Mouse (Mus musculus) ovary, postnatal 14 days (tissue): ENCODE measurements around the gene Hoxb4.

Experiments used
- DNase-seq: peaks from one replicate; pipeline ENCODE4 v3.0.0; 2022; ENCODE audit warnings: low spot score

The Hoxb4 gene

DNA sequence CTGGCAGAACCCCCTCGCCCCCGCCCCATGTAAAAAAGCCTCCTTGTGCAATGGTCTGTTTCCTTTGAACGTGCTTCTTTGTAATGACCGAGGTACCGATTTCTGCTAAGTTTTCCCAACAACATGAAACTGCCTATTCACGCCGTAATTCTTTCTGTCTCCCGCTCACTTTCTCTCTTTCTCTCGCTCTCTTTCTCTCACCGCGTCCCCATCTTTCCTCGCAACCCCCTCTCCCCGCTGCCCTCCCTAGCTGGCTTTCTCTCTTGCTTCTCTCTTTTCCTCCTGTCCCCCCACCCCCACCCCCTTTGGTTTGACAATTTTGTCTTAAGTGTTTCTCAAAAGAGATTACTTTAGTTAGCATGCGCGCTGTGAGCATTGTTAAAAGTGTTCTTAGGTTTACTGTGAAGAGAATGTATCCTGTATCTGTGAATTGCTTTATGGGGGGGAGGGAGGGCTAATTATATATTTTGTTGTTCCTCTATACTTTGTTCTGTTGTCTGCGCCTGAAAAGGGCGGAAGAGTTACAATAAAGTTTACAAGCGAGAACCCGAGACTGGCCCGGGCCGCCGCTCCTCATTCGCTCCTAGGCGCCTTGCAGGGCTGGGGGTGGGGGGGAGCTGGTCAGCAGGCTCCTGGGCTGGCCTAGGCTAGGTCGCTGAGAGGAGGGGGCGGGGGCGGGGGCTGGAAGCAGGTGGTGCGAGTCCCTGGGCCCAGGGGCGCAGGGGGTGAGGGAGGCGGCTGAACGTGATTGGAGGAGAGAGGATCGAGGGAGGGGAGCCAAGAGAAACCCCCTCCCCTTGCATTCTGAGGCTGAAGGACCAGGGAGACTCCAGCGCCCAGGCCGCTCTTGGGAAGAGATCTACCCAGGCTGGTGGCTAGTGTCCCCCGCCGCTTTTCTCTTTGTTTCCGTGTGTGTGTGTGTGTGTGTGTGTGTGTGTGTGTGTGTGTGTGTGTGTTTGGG lies 33.0 kb upstream of the Hoxb4 start:
- DNase-seq: no peak

GRCm38 (mm10) chr11:96285771-96286738 lies 32.0 kb upstream of the Hoxb4 start, which contains the start of gene Hoxb7:
TSS of gene Hoxb7 (plus strand) at chr11:96286623.
- DNase-seq: no peak

DNA sequence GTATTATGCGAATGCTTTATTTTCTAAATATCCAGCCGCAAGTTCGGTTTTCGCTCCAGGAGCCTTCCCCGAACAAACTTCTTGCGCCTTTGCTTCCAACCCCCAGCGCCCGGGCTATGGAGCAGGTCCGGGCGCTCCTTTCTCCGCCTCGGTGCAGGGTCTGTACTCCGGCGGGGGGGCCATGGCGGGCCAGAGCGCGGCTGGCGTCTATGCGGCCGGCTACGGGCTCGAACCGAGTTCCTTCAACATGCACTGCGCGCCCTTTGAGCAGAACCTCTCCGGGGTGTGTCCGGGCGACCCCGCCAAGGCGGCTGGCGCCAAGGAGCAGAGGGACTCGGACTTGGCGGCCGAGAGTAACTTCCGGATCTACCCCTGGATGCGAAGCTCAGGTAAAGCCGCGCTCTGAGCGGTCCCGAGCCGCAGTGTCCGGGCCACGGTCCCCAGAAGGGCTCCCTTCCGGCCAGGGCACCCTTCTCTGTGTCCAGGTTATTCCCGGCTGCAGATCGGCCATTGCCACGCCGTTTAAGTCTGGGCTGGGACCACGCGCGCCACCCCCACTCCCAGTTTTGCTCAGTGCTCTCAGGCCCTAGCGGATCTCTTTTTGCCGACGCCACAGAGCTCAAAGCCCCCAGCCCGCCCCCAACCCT lies 31.2 kb upstream of the Hoxb4 start:
- DNase-seq: no peak

- DNase-seq: no peak
These were observed 30.7 kb upstream of the Hoxb4 start for GRCm38 (mm10) chr11:96287411-96287810.

DNA sequence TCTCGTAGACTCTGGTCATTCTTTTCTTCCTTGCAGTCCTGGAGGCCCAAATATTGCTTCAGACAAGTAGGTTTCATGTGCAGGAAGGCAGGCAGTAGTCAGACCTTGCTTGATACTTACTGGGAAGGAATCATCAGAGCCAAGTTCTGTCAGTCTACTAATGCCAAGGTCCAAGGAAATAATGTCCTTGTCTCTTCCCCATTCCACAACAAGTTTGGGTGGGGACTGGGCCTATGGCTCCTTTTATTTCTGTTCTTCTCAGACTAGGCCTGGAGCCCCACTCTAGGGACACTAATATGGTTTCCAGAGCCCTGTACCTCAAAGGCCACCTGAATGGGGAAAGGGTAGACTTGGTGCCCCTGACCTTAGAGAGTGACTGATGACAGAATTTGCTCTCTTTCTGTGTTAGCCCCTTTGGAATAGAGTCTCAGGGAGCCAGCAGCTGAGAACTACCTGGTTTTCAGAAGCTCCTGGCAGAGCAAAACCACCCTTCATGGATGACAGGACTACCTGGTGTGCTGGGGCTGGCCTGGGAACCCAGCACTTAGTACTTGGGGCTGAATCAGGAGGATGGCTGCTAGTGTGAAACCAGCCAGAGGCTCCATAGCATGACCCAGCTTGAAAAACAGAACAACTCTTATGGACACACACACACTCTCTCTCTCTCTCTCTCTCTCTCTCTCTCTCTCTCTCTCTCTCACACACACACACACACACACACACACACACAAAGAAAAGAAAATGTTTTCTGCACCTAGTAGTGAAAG lies 29.4 kb upstream of the Hoxb4 start:
- DNase-seq: no peak

GRCm38 (mm10) chr11:96289293-96289692 lies 28.8 kb upstream of the Hoxb4 start:
- no peak for DNase-seq

DNA sequence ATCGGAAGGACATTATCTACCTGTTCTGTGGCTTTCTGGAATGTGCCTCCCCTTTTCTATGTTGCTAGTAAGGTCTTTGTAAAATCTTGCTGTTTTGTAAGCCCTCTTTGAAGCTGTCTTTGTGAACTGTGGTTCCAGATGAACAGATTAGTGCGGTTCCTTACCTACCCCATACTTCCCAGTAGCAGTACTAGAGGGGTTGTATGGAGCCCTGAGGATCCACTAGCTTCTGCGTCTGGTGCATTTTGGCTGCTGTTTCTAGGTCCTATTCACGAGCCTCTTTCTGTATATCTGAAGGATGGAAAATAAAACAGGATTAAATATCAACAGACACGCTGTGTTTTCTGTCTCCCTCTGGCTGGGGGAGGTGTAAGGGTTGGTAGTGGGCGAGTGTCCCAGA lies 28.2 kb upstream of the Hoxb4 start:
- no peak for DNase-seq

GRCm38 (mm10) chr11:96290705-96291355 lies 27.2 kb upstream of the Hoxb4 start:
- no peak for DNase-seq

- DNase-seq: no peak
These were observed 26.1 kb upstream of the Hoxb4 start, which contains the start of gene Hoxb6 for GRCm38 (mm10) chr11:96291681-96292564. TSS of gene Hoxb6 (plus strand) at chr11:96292476.

- DNase-seq: no peak
These were observed 25.3 kb upstream of the Hoxb4 start for GRCm38 (mm10) chr11:96292565-96293301.

GRCm38 (mm10) chr11:96293302-96293921 lies 24.7 kb upstream of the Hoxb4 start:
- DNase-seq: no peak

GRCm38 (mm10) chr11:96294245-96295091 lies 23.6 kb upstream of the Hoxb4 start:
- peak; percentile 70 for DNase-seq

GRCm38 (mm10) chr11:96295092-96295835 lies 22.8 kb upstream of the Hoxb4 start:
- no peak for DNase-seq

DNA sequence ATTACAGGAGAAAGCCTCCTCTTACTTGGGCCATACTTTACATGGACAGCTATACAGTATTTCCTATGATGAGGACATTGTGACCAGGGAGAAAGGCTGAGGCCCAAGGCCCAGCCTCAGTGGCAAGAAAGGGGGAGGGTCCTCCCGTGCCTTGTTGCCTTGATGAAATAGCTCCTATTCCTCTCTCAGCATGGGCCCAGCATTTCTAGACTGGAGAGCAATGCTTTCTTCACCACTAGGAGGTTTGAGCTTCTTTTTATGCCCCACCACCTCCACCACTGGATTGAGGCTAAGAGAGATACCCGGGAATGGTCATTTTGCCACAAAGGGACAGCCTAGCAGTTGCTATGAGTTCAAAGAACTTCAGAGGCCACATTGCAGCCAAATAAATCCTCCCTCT lies 21.1 kb upstream of the Hoxb4 start:
- DNase-seq: no peak

DNA sequence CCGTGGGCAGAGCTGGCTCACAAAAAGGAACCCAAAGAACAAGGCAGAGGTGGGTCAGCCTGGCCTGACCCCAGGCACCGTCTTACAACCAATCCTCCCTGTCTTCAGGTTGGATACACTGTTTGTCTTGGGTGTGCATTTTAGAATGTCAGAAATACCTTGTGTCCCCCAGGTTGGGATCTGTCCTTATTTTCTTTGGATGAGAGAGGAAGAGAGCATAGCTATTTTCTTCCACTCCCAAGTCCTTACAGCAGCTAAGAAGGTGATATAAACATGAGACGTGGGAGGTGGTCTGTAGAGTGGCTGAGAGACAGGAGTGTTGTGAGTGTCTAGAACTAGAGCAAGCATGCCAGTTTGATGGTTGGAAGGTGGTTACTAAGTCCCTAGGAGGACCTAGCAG lies 20.6 kb upstream of the Hoxb4 start:
- DNase-seq: no peak

DNA sequence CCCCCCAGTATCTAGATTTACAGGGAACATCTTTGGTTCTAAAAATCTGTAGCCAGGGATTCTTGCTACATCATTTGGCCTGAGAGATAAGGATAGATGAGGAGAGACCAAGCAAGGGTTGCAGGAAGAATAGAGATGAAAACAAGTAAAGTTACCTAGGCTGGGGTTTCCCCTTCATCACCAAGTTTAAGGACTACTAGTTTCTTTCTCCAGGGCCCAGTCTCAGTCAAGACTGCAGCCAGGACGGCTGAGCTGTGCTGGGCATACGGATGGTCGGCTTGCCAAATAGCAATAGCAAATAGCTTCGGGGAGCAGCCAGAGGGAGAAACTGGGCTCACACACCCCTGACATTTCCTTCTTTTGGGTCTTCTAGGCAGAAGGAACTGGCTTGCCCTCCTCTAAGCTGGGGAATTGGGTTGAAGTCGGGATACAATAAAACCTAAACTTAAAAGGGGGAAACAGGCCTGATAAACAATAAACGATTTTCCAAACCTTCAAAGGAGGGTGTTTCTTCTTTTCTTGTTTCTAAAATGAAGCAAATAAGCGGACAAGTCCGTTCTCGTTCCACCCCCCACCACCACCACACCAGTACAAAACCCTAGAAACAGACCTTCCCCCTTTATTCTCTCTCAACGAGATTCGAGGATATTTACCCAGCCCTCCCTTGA lies 20.0 kb upstream of the Hoxb4 start:
- DNase-seq: no peak
